Mouse (Mus musculus) heart, adult 18-20 months (tissue): Measurements from ENCODE around the gene Obsl1. TPM values are rescaled to one million over a fixed set of nuclear protein-coding genes. Genes with fewer than 3 reads are reported as not detected.

ENCODE experiments used
- DNase-seq, 2 experiments: peaks; one replicate each; pipeline ENCODE4 v3.0.0; 2021 to 2022; ENCODE audit warnings: mixed read lengths in 1 of 2
- total RNA-seq, 2 experiments: library from RNA; stranded (reverse); gene quantifications; 2 replicates each; pipeline ENCODE4 v1.2.3; 2021

Obsl1 gene
- total RNA-seq, 2 experiments from 2014 or later = 107 to 108 TPM

- DNase-seq = no peak
These were observed 19.2 kb downstream of the Obsl1 start for GRCm38 (mm10) chr1:75487040-75487404.

DNA sequence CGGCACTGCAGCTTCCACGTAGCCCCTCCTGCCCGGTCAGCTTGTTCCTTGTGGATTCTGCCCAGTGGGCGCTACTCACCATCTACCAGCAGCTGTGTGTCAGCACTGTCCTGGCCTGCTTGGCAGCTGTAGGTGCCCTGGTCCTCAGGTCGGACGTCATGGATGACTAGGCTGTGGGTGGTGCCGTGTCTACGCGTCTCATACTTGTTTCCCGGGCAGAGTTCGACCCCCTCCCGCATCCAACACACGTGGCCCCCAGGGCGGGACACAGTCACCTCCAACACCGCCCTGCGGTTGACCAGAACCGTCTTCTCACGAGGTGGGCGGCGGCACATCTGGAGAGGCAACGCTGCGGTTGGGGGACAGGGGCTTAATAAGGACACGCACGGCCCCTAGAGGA lies 19.7 kb downstream of the Obsl1 start:
- DNase-seq = no peak

GRCm38 (mm10) chr1:75480735-75481134 lies 25.5 kb downstream of the Obsl1 start:
- no peak for DNase-seq

GRCm38 (mm10) chr1:75480036-75480435 lies 26.2 kb downstream of the Obsl1 start:
- DNase-seq = no peak

DNA sequence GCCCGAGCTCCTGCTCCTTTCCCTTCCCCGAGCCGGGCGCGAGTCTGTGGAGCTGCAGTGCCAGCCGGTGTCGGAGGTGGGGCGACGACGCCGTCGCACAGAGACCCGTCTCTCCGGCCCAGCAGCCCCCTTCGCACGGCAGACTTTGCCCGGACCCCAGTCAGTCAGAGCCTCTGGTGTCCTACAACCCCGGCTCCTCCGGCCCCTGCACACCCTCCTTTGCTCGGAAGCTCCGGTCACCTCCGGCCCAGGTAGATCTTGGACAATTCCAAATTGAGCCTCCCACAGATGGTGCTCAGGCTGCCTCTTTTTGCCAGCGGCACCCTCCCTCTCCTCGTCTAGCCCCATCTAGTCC lies 26.6 kb downstream of the Obsl1 start:
- no peak for DNase-seq

GRCm38 (mm10) chr1:75478916-75479634 lies 27.2 kb downstream of the Obsl1 start, which contains the start of the genes Chpf and Tmem198:
Gene Chpf (minus strand): TSS chr1:75479307.
Gene Tmem198 (plus strand): TSS chr1:75479532.
- DNase-seq = peak; percentile 95 to 96

GRCm38 (mm10) chr1:75478497-75478896 lies 27.8 kb downstream of the Obsl1 start:
- peak; percentile 60 to 74 for DNase-seq

DNA sequence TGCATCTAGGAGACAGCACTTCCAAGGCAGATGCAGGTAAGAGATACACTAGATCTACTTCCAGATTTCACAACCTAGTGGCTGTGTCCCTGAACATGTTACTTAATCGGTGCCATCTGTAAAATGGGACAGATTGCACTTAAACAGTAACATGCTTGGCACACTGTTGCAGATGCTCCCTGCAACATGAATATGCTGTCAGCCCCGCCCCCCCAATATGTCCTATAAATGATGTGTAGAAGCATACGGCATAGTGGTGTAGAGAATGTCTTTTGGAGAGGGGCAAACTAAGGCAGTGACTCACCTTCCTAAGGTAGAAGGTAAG lies 28.3 kb downstream of the Obsl1 start:
- DNase-seq = no peak

- peak; percentile 70 to 86 for DNase-seq
These were observed 28.8 kb downstream of the Obsl1 start for GRCm38 (mm10) chr1:75477264-75477965.

GRCm38 (mm10) chr1:75476441-75476840 lies 29.8 kb downstream of the Obsl1 start:
- no peak for DNase-seq

DNA sequence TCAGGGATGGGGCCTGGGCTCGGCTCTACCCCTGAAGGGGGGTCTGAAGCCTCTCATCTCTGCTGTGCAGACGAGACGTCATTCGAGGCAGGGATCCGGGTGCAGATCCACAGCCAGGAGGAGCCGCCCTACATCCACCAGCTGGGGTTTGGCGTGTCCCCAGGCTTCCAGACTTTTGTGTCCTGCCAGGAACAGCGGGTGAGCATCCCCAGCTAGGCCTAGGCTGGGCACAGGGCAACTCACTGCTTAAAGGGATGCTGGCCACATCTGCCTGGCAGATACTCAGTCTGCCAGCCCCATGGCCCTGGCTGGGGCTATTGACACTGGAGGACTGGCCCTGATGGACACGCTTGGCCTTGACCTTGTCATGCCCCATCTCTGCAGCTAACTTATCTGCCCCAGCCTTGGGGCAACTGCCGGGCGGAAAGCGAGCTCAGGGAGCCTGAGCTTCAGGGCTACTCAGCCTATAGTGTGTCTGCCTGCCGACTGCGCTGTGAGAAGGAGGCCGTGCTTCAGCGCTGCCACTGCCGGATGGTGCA lies 36.9 kb downstream of the Obsl1 start:
- no peak for DNase-seq

GRCm38 (mm10) chr1:75467215-75467927 lies 38.9 kb downstream of the Obsl1 start:
- peak; percentile 81 to 89 for DNase-seq

- DNase-seq = no peak
These were observed 42.5 kb downstream of the Obsl1 start for GRCm38 (mm10) chr1:75463652-75464204.

DNA sequence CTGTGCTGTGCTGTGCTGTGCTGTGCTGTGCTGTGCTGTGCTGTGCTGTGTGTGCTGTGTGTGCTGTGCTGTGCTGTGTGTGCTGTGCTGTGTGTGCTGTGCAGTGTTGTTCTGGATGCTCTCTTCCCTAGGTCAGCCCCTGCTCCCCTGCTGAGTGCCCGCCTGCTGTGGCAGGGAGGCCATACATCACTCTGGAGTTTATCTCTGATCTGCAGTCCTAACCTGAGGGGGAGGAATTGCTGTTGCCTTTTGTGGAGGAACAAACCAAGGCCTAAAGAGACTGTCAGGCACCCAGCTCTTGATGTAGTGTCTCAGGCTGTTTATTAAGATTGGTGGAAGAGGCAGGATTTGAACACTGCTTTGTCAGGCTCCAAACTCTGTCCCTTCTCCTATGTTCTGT lies 43.6 kb downstream of the Obsl1 start:
- DNase-seq = no peak

DNA sequence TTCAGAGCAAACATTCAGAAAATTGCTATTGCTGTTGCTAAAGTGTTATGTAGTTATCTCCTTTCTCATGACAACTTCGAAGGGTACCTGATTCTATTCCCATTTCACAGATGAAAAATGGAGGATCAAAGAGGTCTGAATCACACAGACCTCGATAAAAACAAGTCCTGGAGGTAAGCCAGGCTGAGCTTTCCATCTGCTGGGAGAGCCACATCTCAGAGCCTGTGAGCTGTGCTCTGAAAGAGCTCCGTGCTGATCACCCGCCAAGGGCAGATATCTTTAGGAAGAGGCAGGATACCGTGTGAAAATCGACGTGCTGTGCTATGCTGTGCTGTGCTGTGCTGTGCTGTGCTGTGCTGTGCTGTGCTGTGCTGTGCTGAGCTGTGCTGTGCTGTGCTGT lies 46.0 kb downstream of the Obsl1 start:
- no peak for DNase-seq

DNA sequence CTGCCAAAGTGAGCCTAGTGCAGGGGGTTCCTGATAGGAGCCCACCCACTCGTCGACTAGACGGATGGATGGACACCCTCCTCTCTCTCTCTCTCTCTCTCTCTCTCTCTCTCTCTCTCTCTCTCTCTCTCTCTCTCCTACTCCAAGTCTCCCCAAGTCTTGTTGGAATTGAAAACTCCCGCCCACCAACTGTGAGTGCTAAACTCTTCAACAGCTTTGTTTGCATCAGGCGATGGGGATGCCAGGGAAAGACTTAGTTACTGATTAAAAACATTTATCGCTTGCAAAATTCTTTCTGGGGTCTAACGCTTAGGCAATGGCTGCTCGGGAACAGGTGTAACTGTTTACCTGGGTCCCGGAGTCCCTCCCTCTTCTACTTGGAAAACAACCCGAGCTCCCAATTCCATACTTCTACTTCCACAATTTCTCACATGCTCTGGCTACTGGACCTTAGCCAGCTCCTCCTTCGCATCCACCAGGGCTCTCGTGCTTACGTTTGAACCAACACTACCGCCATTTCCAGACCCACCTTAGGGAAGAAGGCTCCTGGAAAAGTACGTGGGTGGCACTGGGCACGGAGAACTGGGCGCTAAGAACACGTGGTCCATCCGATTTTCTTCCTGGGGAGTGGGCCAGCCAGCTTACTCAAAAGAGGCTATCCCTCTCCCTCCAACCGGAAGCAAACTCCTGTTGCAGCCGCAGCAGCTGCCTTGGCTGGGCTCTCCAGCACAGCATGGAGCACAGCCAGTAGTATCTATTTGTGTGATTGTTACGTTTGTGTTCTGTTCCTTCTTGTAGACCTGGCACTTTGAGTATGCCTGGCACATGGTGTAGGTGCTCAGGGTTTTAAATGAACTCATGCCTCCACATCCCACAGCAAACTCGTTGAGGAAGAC lies 47.2 kb downstream of the Obsl1 start:
- DNase-seq = peak; percentile 53 to 63

- DNase-seq = peak; percentile 52 to 58
These were observed 48.0 kb downstream of the Obsl1 start for GRCm38 (mm10) chr1:75458025-75458788.

- DNase-seq = no peak
These were observed 48.6 kb downstream of the Obsl1 start for GRCm38 (mm10) chr1:75457710-75458024.

DNA sequence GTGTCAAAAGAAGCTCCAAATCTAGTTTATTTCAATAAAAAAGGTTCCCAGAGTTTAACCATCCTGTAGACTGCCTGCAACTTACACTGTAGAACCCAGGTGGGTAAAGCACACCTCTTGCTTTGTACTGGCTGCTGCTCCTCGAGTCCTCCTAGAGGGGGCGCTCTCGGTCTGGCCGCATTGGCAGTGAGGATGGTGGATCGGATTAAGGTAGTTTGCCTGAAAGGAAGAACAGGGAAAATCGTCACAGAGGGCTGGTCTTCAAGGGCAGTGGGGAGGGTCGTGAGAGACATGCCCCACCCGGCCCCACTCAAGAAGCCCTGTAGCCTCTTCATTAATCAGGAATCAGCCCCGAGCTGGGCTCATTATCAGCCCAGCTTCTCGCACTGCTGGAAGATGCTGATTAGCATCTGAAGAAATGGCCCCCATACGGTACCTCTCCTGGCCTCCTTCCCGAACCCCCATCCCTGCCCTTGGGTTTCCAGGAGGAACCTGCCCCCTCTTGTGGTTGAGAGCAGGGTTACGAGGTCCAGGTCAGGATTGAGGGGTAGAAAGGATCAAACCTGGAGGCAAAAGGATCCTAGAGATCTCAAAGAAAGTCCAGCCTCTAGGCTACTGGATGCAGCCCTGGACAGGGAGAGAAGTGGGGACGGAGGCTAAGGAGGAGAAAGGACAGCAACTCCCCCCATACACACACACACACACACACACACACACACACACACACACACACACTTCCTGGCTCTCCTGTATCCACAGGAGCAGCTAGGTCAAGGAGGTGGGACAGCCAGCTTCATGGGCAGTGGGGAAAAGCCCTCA lies 49.3 kb downstream of the Obsl1 start:
- no peak for DNase-seq

DNA sequence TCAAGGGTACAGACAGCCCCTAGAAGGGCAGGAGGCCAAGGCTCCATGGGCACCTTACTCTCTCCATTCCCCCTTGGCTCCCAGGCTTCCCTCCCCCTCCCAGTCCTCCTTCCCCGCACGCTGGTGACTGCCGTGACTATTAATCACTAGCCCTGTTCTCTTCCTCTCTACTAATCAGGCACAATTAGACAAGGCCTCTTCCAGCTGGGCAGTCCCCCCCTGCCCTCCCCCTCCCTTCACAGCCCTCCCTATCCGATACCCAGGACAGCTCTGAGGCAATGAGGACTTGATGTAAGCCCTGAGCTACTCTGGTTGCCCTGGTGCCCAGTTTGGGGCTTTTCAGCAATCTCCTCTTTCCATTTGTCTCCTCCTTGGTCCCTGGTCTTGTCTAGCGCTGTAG lies 50.3 kb downstream of the Obsl1 start:
- DNase-seq = no peak
